Comparison of ENCODE assay signal across 21 mouse cellular contexts in the genomic region with DNA sequence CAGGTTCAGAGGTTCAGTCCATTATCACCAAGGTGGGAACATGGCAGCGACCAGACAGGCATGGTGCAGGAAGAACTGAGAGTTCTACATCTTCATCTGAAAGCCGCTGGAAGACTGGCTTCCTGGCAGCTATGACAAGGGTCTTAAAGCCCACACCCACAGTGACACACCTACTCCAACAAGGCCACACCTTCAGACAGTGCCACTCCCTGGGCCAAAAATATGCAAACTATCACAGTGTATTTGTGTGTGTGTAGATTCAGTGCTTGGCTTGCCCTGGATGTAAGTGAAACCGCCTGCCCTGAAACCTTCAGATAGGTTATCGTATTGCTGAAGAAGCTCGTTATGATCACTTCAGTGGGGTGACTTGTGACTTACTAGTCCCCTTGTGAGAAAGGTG.
DNase-seq lines count a peak whose midpoint lies in the region.
"Had no signal": no experiment of that assay in that cellular context is flagged by ENCODE, and none has a peak within 500 bp of the region (broad histone marks: within the 10 kb centered on the region; RNA-seq: fewer than 3 reads in every experiment).

No protein-coding gene starts in this region.

- H3K27ac ChIP-seq in limb, embryonic 10.5 days = no peak overlapping the region
- H3K27ac ChIP-seq: embryonic facial prominence, embryonic 15.5 days; forebrain, embryonic 10.5 days; forebrain, embryonic 12.5 days had no signal

- WGBS in limb, embryonic 10.5 days = 90% methylated on average over 5 of the region's 5 CpGs

- H3K27me3 ChIP-seq in limb, embryonic 10.5 days (ENCODE audit: low read depth, poor library complexity, severe bottlenecking) = 0 out of 2 replicates have a peak, but pooled peaks cover 5% of the 10 kb centered on the region
- H3K27me3 ChIP-seq: embryonic facial prominence, embryonic 13.5 days; embryonic facial prominence, embryonic 15.5 days; forebrain, embryonic 12.5 days; Patski had no signal

- DNase-seq in ES-CJ7 (ENCODE audit: low read depth, low spot score) (peak; percentile 61), R1 (ENCODE audit: low read depth, low spot score) (peak; percentile 45)
- DNase-seq in limb, embryonic 10.5 days (ENCODE audit: low spot score) = peak; percentile 26
- no peak for DNase-seq in thymus, postnatal 0 days (ENCODE audit: low spot score)
- no peak for DNase-seq in adrenal gland, postnatal 36 days
- DNase-seq: adrenal gland, adult 8-10 months; adrenal gland, postnatal 14 days; cerebellum, adult 11 months; cerebellum, adult 18-20 months; cerebellum, adult 8-10 months; cerebellum, adult 9-11 months; cerebellum, postnatal 14 days; cerebellum, postnatal 36 days; embryo, embryonic 11 days had no signal

- no peaks in the 10 kb centered on the region for H3K36me3 ChIP-seq in limb, embryonic 10.5 days
- H3K36me3 ChIP-seq: embryonic facial prominence, embryonic 13.5 days; embryonic facial prominence, embryonic 15.5 days; forebrain, embryonic 10.5 days; forebrain, embryonic 12.5 days; G1E had no signal

- no peaks in the 10 kb centered on the region for H3K9me3 ChIP-seq in limb, embryonic 10.5 days (replicated peaks)
- H3K9me3 ChIP-seq: embryonic facial prominence, embryonic 13.5 days; embryonic facial prominence, embryonic 15.5 days; forebrain, embryonic 10.5 days; forebrain, embryonic 12.5 days; G1E had no signal

- peaks cover 13% of the 10 kb centered on the region for H3K4me1 ChIP-seq in limb, embryonic 10.5 days

- no peak overlapping the region for H3K4me3 ChIP-seq in limb, embryonic 10.5 days
- H3K4me3 ChIP-seq: embryonic facial prominence, embryonic 13.5 days; embryonic facial prominence, embryonic 15.5 days; erythroblast, embryonic 14.5 days; forebrain, embryonic 10.5 days; forebrain, embryonic 12.5 days had no signal

Comparison
In these comparisons a context has a peak if more than half of its experiments do, and no peak if none do; other contexts are left out.
1. DNase-seq: peak in ES-CJ7 (single experiment), R1 (single experiment) and limb, embryonic 10.5 days (single experiment); none in thymus, postnatal 0 days (single experiment) and adrenal gland, postnatal 36 days (0 of 2).